Mouse (Mus musculus) liver, adult 2 months (tissue): ENCODE measurements around the gene Fam43a.

Experiments used
- CTCF ChIP-seq: fragments of 200-500 bp; IDR thresholded peaks from 2 replicates; pipeline ENCODE4 v1.5.1; 2011; ENCODE audit warnings: low read depth, low read length, control low read depth
- POLR2A ChIP-seq: fragments of 200-500 bp; IDR thresholded peaks from 2 replicates; pipeline ENCODE4 v1.6.1; 2011; ENCODE audit warnings: low read length, control low read depth; ENCODE audit not compliant: insufficient read depth; ENCODE audit errors: extremely low read depth

DNA sequence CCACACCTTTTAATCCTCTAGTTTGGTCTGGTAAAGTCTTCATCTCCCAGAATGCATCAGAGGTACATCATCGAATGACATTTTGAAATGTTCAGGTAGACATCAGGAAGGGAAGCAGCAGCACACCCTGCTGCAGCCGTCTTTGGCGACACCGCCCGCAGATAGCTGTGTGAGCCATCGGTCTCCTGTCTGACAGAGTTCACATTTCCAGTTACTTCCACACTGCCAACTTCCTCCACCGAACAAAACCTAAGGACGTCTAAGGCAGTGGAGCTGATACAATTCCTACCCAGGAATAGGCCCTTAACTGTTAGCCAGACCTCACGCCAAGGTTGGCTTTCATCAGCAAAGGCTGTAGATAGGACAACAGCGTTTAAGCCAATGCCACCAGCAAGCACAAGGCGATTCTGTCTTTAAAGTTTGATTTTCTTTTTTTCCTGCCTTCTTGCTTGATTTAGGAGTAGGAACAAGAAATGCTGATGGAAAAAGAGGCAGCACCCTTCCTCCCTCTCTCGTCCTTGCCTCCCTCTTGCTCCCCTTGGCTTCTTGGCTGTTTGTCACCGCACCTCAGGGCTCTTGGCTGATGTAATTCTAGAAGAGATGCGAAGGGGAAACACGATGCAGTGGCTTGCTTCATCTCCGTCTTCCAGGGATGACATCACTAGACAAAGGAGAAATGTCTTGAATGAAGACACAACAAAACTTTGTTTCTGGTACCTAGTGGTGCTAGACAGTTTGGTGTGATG lies 4.7 kb downstream of the Fam43a start:
- TF ChIP-seq POLR2A (no peak), CTCF (no peak)
